Mouse (Mus musculus) kidney, adult 2 months (tissue): ENCODE data around the gene Lmf1.

Experiments used
- CTCF ChIP-seq: fragments of 200-500 bp; conservative IDR thresholded peaks from 2 replicates; pipeline ENCODE4 v1.5.1; 2011; ENCODE audit warnings: low read depth, mild to moderate bottlenecking, control low read depth, low read length, moderate library complexity, mixed read lengths; ENCODE audit not compliant: insufficient read depth, insufficient read length
- POLR2A ChIP-seq: fragments of 200-500 bp; IDR thresholded peaks from one replicate; pipeline ENCODE4 v1.6.1; 2011; ENCODE audit warnings: low read depth, low read length, control low read depth

- TF ChIP-seq CTCF (no peak), POLR2A (no peak)
Observed at GRCm38 (mm10) chr17:25556630-25557354, 22.1 kb upstream of the Lmf1 start.
